In genomic region chrX:52287944-52288343, GRCm38 (mm10) we compare ENCODE assay signal across 17 mouse cellular contexts.
DNase-seq lines count a peak whose midpoint lies in the region; ATAC-seq and TF ChIP-seq lines count a peak whose summit lies in the region.
"Had no signal": no experiment of that assay in that cellular context is flagged by ENCODE, and none has a peak within 500 bp of the region (broad histone marks: within the 10 kb centered on the region; RNA-seq: fewer than 3 reads in every experiment).

No protein-coding gene starts in this region.

- TF ChIP-seq POLR2A in brain, embryonic 14.5 days (IDR thresholded peaks at IDR 0.05; ENCODE audit: borderline replicate concordance, extremely low read depth, insufficient read depth, insufficient read length, poor library complexity, severe bottlenecking): no peak

- no peak for DNase-seq in forebrain, embryonic 10.5 days (ENCODE audit: extremely low spot score, low spot score)
- no peak for DNase-seq in forebrain, postnatal 0 days
- DNase-seq in heart, postnatal 14 days: no peak
- DNase-seq in adrenal gland, adult 2 months: peak; percentile 71
- peak; percentile 57 for DNase-seq in brain, embryonic 14.5 days (ENCODE audit: low read depth)
- no peak for DNase-seq in urinary bladder, postnatal 25 days (ENCODE audit: low spot score)
- no peak for DNase-seq in left cerebral cortex, adult 8-10 months (ENCODE audit: low spot score in 2 of 2)
- DNase-seq: B cell, adult 2 months; cerebellum, adult 11-12 months; embryo, embryonic 11 days; lung, postnatal 14 days; thymus, postnatal 4 days had no signal

- peak overlapping the region; percentile 60; the same call in 1 of the 2 replicates for H3K27ac ChIP-seq in forebrain, embryonic 10.5 days
- H3K27ac ChIP-seq in forebrain, postnatal 0 days (ENCODE audit: low read depth, low read length): no peak overlapping the region
- peak overlapping the region; percentile 64 to 70; a peak in 3 of 4 replicates for H3K27ac ChIP-seq in heart, embryonic 14.5 days (replicated peaks in 1 of 2; ENCODE audit: control insufficient read depth in 1 of 2, insufficient read depth in 1 of 2, low read depth in 2 of 2, low read length in 2 of 2)
- H3K27ac ChIP-seq: kidney, postnatal 0 days; stomach, embryonic 15.5 days had no signal

- TF ChIP-seq CTCF in forebrain, postnatal 0 days (IDR thresholded peaks at IDR 0.05; ENCODE audit: low read depth): no peak
- TF ChIP-seq CTCF in brain, embryonic 14.5 days (IDR thresholded peaks at IDR 0.05; ENCODE audit: borderline replicate concordance, extremely low read depth, insufficient read depth, insufficient read length): no peak

- no peaks in the 10 kb centered on the region for H3K9me3 ChIP-seq in forebrain, embryonic 10.5 days
- no peaks in the 10 kb centered on the region for H3K9me3 ChIP-seq in forebrain, postnatal 0 days (ENCODE audit: low read length)
- H3K9me3 ChIP-seq in heart, embryonic 14.5 days (ENCODE audit: control insufficient read depth, low read length): no peaks in the 10 kb centered on the region
- H3K9me3 ChIP-seq: stomach, embryonic 15.5 days had no signal

- no peak overlapping the region for H3K9ac ChIP-seq in forebrain, postnatal 0 days
- no peak overlapping the region for H3K9ac ChIP-seq in heart, embryonic 14.5 days (ENCODE audit: low read length)
- H3K9ac ChIP-seq: stomach, embryonic 15.5 days had no signal

- peaks cover 55% of the 10 kb centered on the region for H3K27me3 ChIP-seq in forebrain, embryonic 10.5 days (ENCODE audit: poor library complexity, severe bottlenecking)
- no peaks in the 10 kb centered on the region for H3K27me3 ChIP-seq in forebrain, postnatal 0 days (ENCODE audit: insufficient read depth, low read length)
- H3K27me3 ChIP-seq in heart, embryonic 14.5 days (ENCODE audit: control insufficient read depth, insufficient read depth, low read length): no peaks in the 10 kb centered on the region
- H3K27me3 ChIP-seq: stomach, embryonic 15.5 days had no signal

- peaks cover 38% of the 10 kb centered on the region for H3K4me1 ChIP-seq in forebrain, embryonic 10.5 days
- H3K4me1 ChIP-seq in forebrain, postnatal 0 days (ENCODE audit: insufficient read depth): no peaks in the 10 kb centered on the region
- H3K4me1 ChIP-seq in heart, embryonic 14.5 days (ENCODE audit: control insufficient read depth in 2 of 2, insufficient read depth in 2 of 2, low read length in 2 of 2): peaks cover 4 to 15% of the 10 kb centered on the region in 2 experiments
- H3K4me1 ChIP-seq: stomach, embryonic 15.5 days had no signal

- H3K4me3 ChIP-seq in forebrain, embryonic 10.5 days: no peak overlapping the region
- H3K4me3 ChIP-seq in forebrain, postnatal 0 days (ENCODE audit: low read depth, low read length): no peak overlapping the region
- H3K4me3 ChIP-seq in heart, embryonic 14.5 days (ENCODE audit: control insufficient read depth in 1 of 2, insufficient read depth in 1 of 2, low read depth in 1 of 2, low read length in 2 of 2): no peak overlapping the region
- H3K4me3 ChIP-seq: stomach, embryonic 15.5 days had no signal

- 75% methylated on average over 6 of the region's 6 CpGs for WGBS in forebrain, embryonic 10.5 days
- WGBS in forebrain, postnatal 0 days: 45% methylated on average over 6 of the region's 6 CpGs
- WGBS in heart, embryonic 14.5 days: 65% methylated on average over 6 of the region's 6 CpGs

- H3K36me3 ChIP-seq in forebrain, embryonic 10.5 days (replicated peaks): no peaks in the 10 kb centered on the region
- no peaks in the 10 kb centered on the region for H3K36me3 ChIP-seq in forebrain, postnatal 0 days (ENCODE audit: insufficient read depth)
- no peaks in the 10 kb centered on the region for H3K36me3 ChIP-seq in heart, embryonic 14.5 days (ENCODE audit: control insufficient read depth, insufficient read depth, low read length)
- H3K36me3 ChIP-seq: stomach, embryonic 15.5 days had no signal

- intact Hi-C loops in heart, postnatal 14 days (cut with DNase I): loop anchor here (10.0 kb wide), 1 partner anchor 123 kb away; the partner anchor contains the start of gene Gpc4

- no peak overlapping the region for H3K4me2 ChIP-seq in forebrain, postnatal 0 days (ENCODE audit: low read depth)
- H3K4me2 ChIP-seq in heart, embryonic 14.5 days (ENCODE audit: low read length): no peak overlapping the region
- H3K4me2 ChIP-seq: liver, embryonic 11.5 days; midbrain, embryonic 11.5 days; stomach, embryonic 15.5 days had no signal

- ATAC-seq in forebrain, postnatal 0 days: no peak; the same call in 1 of the 2 replicates
- ATAC-seq in heart, embryonic 14.5 days (ENCODE audit: insufficient number of reproducible peaks, insufficient read depth, low FRiP score, low read depth): no peak

Comparison
In these comparisons a context has a peak if more than half of its experiments do, and no peak if none do; other contexts are left out.
1. DNase-seq: peak in adrenal gland, adult 2 months (single experiment) and brain, embryonic 14.5 days (single experiment); none in forebrain, embryonic 10.5 days (single experiment), forebrain, postnatal 0 days (single experiment), heart, postnatal 14 days (0 of 2), urinary bladder, postnatal 25 days (single experiment) and left cerebral cortex, adult 8-10 months (0 of 2).